Mouse (Mus musculus): Measurements from ENCODE around the gene Bicra.

- no peak for TF ChIP-seq MAZ (IDR thresholded peaks at IDR 0.05; ENCODE audit: low read depth, low read length)
- no peak for TF ChIP-seq TBP (IDR thresholded peaks at IDR 0.05; ENCODE audit: low read depth, low read length)
- no peak for TF ChIP-seq TCF12 (IDR thresholded peaks at IDR 0.05; ENCODE audit: low read depth, low read length)
- peak; percentile 87 to 90 (median 88) for TF ChIP-seq CTCF (IDR thresholded peaks at IDR 0.05 in 2 of 3, conservative IDR thresholded peaks at IDR 0.05 in 1 of 3; ENCODE audit: control insufficient read depth in 1 of 3, insufficient read depth in 1 of 3, low read depth in 2 of 3, low read length in 3 of 3, poor library complexity in 1 of 3, severe bottlenecking in 1 of 3)
- no peak for TF ChIP-seq E2F4 (IDR thresholded peaks at IDR 0.05; ENCODE audit: borderline replicate concordance, low read depth, low read length)
- no peak for TF ChIP-seq POLR2AphosphoS5 (IDR thresholded peaks at IDR 0.05; ENCODE audit: borderline replicate concordance, low read depth, low read length)
- TF ChIP-seq TAL1 (IDR thresholded peaks at IDR 0.05; ENCODE audit: low read length) = no peak
- TF ChIP-seq POLR2AphosphoS2 (IDR thresholded peaks at IDR 0.05; ENCODE audit: low read length) = no peak
- no peak for TF ChIP-seq POLR2A (IDR thresholded peaks at IDR 0.05; ENCODE audit: control insufficient read depth in 1 of 2, insufficient read depth in 1 of 2, low read depth in 1 of 2, low read length in 2 of 2, poor library complexity in 1 of 2)
- no peak for TF ChIP-seq MAX (IDR thresholded peaks at IDR 0.05; ENCODE audit: low read length)
- TF ChIP-seq GABPA (IDR thresholded peaks at IDR 0.05; ENCODE audit: low read depth, low read length) = no peak
- no peak for TF ChIP-seq EP300 (IDR thresholded peaks at IDR 0.05; ENCODE audit: low read depth in 1 of 2, low read length in 2 of 2)
- no peak for TF ChIP-seq NELFE (IDR thresholded peaks at IDR 0.05; ENCODE audit: low read depth, low read length)
- TF ChIP-seq SMC3 (IDR thresholded peaks at IDR 0.05; ENCODE audit: low read depth, low read length) = peak; percentile 80
Observed at GRCm38 (mm10) chr7:15974712-15975111, 73.0 kb downstream of the Bicra start.

All from MEL (cell line).